Mouse (Mus musculus): ENCODE results near the gene Olfr1141. TPM values are rescaled to one million over a fixed set of nuclear protein-coding genes. Genes with fewer than 3 reads are reported as not detected.

Olfr1141 gene
- not detected for total RNA-seq (2021)
- long read RNA-seq, experiment 1, result 0 reads
- long read RNA-seq, experiment 2, result 0 reads

GRCm38 (mm10) chr2:87753891-87754290 is at the start of gene Olfr1141:
Gene Olfr1141, minus strand, starts transcription at chr2:87753991.
- no peak for DNase-seq (ENCODE audit: low spot score in 2 of 2)

GRCm38 (mm10) chr2:87800292-87800691 is 46.5 kb upstream of the Olfr1141 start, which contains the start of gene Olfr1143:
Gene Olfr1143, plus strand, starts transcription at chr2:87800592.
- DNase-seq (ENCODE audit: low spot score in 2 of 2), result no peak

GRCm38 (mm10) chr2:87779183-87779582 is 25.4 kb upstream of the Olfr1141 start, which contains the start of gene Olfr152:
Gene Olfr152, plus strand, starts transcription at chr2:87779483.
- no peak for DNase-seq (ENCODE audit: low spot score in 2 of 2)

- DNase-seq (ENCODE audit: low spot score in 2 of 2), result no peak
Measured at GRCm38 (mm10) chr2:87776143-87776542, 22.4 kb upstream of the Olfr1141 start.

GRCm38 (mm10) chr2:87743452-87743851 is 10.3 kb downstream of the Olfr1141 start, which contains the start of gene Olfr1140:
Gene Olfr1140, plus strand, starts transcription at chr2:87743752.
- DNase-seq (ENCODE audit: low spot score in 2 of 2), result no peak

- no peak for DNase-seq (ENCODE audit: low spot score in 2 of 2)
Measured at GRCm38 (mm10) chr2:87739878-87740277, 13.9 kb downstream of the Olfr1141 start, which contains the start of gene Olfr1138. Gene Olfr1138, minus strand, starts transcription at chr2:87739978.

GRCm38 (mm10) chr2:87713079-87713478 is 40.7 kb downstream of the Olfr1141 start, which contains the start of gene Olfr1137:
Gene Olfr1137, minus strand, starts transcription at chr2:87713179.
- no peak for DNase-seq (ENCODE audit: low spot score in 2 of 2)

Other genes with a start within 250 kb of the Olfr1141 start
- not detected for gene Pramel6, start 247.4 kb downstream of the Olfr1141 start, total RNA-seq (2021)
- not detected for gene Olfr153, start 222.2 kb downstream of the Olfr1141 start, total RNA-seq (2021)
- not detected for gene Olfr1128, start 208.4 kb downstream of the Olfr1141 start, total RNA-seq (2021)
- gene Olfr1129, start 180.1 kb downstream of the Olfr1141 start, total RNA-seq (2021), result not detected
- not detected for gene Olfr1130, start 147.8 kb downstream of the Olfr1141 start, total RNA-seq (2021)
- not detected for gene Olfr1131, start 126.9 kb downstream of the Olfr1141 start, total RNA-seq (2021)
- gene Olfr1132, start 116.5 kb downstream of the Olfr1141 start, total RNA-seq (2021), result not detected
- gene Olfr1133, start 106.6 kb downstream of the Olfr1141 start, total RNA-seq (2021), result not detected
- not detected for gene Olfr1134, start 95.5 kb downstream of the Olfr1141 start, total RNA-seq (2021)
- not detected for gene Olfr1135, start 80.3 kb downstream of the Olfr1141 start, total RNA-seq (2021)
- gene Olfr1136, start 60.0 kb downstream of the Olfr1141 start, total RNA-seq (2021), result not detected
- not detected for gene Olfr1137, start 40.8 kb downstream of the Olfr1141 start, total RNA-seq (2021)
- not detected for gene Olfr1138, start 14.0 kb downstream of the Olfr1141 start, total RNA-seq (2021)
- gene Olfr1140, start 10.2 kb downstream of the Olfr1141 start, total RNA-seq (2021), result not detected
- gene Olfr152, start 25.5 kb upstream of the Olfr1141 start, total RNA-seq (2021), result not detected
- gene Olfr1143, start 46.6 kb upstream of the Olfr1141 start, total RNA-seq (2021), result not detected
- gene Olfr1145, start 55.8 kb upstream of the Olfr1141 start, total RNA-seq (2021), result not detected
- not detected for gene Olfr1148, start 76.5 kb upstream of the Olfr1141 start, total RNA-seq (2021)
- gene Olfr1150-ps1, start 90.0 kb upstream of the Olfr1141 start, total RNA-seq (2021), result not detected
- gene Olfr1151, start 101.9 kb upstream of the Olfr1141 start, total RNA-seq (2021), result not detected
- not detected for gene Olfr1152, start 112.5 kb upstream of the Olfr1141 start, total RNA-seq (2021)
- gene Olfr1153, start 141.0 kb upstream of the Olfr1141 start, total RNA-seq (2021), result not detected
- not detected for gene Olfr1154, start 151.2 kb upstream of the Olfr1141 start, total RNA-seq (2021)
- gene Olfr1155, start 191.1 kb upstream of the Olfr1141 start, total RNA-seq (2021), result not detected
- gene Olfr1156, start 199.1 kb upstream of the Olfr1141 start, total RNA-seq (2021), result not detected
- gene Olfr1157, start 214.3 kb upstream of the Olfr1141 start, total RNA-seq (2021), result not detected
- not detected for gene Olfr74, start 220.7 kb upstream of the Olfr1141 start, total RNA-seq (2021)
- not detected for gene Olfr1158, start 236.1 kb upstream of the Olfr1141 start, total RNA-seq (2021)